Mouse (Mus musculus) T-helper 2 cell (primary cell): ENCODE results near the gene Kynu.

Experiments
- in situ Hi-C: fragments of 300-600 bp; cut with MboI, MseI; formaldehyde crosslinking; loops from one replicate; pipeline ENCODE4 v1.15.1; 2025; ENCODE audit warnings: high pct_unique_total_duplicates

The Kynu gene

DNA sequence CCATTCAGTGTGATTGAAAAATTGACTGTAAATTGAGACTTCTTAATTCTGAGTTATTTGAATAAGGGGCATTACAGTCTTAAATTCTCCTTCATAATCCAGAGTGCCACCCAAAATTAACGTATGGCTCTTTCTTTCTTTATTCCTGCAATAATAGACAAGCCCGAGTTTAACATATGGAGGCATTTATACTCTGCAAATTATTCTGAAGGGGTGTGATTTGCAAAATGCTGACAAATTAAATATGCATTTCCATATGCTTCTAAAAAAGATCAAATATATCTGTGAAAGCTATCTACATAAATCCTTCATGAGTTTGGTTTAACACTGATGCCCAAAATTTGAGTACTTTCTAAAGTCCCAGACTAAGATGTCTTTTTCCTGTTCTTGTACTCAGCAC, 91.8 kb downstream of the Kynu start:
- in situ Hi-C loops: no loop called here

DNA sequence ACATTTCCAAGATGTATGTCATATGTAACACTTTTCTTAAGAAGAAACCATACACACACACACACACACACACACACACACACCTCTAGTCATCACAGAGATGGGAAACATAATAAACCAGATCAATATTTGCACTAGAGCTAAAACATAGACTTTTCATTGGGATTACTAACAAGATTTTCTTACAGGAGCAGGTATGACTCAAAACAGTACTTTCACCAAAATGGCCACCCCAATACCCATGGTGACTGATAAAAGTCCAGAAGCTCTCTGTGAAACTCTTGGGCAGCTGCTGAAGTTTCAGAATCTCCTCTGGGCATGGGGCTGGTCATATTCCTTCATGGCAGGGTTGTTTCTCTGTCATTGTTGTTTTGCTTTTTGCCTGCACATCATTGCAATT, 114.5 kb downstream of the Kynu start:
- in situ Hi-C loops: loop anchor here (10.0 kb wide), 1 partner anchor 1995 kb away; no protein-coding TSS in a partner anchor

DNA sequence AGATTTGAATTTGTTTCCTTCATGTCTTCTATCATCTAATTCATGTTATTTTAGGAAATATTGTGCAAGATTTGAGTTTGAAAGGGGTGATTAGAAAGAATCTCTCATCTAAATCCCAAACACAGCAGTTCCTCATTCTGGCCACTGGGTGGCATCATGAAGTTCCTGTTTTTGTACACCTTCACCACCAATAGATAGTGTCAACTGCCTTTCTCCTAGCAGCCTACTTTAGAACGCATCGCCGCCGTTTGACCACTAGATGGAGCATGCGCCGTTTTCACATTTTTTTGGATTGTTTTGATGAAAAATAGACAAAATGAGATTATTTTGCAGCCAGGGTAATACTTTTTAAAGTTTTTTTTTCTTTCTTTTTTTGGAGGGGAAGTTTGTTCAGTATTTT, 118.5 kb downstream of the Kynu start:
- in situ Hi-C loops: no loop called here

DNA sequence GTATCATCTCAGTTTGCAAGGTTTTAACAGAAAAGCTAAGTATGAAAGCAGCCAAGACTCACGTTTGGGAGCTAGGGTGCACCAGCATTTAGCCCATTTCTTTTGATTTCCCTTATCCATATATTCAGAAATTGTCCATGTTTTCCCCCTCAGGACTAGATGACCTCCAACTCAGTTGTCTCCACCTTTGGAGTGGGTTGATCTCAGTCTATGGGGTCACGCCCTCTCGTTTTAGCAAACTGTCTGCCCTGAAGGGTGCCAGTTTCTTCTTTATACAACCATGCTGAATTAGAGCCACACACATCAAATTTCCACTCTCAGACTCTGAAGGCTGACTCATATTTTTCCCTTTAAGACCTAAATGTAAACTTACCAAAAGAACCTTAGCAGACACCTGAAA, 119.0 kb downstream of the Kynu start:
- in situ Hi-C loops: no loop called here

DNA sequence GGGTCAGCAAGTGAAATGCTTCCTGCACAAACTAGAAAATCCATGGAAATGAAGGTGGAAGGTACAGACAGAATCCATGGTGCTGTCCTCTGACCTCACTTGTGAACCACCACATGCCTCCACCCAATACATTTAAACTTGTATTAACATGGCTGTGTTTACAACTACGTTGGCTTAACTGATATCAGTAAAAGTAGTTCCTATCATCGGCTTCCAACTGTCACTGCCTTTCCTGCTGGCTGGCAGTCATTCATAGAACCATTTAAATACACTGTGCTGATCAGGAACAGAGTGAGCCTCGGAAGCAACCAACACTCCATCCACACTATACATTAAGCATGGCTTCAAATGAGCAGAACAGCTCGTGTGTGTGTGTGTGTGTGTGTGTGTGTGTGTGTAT, 120.1 kb downstream of the Kynu start:
- in situ Hi-C loops: no loop called here

DNA sequence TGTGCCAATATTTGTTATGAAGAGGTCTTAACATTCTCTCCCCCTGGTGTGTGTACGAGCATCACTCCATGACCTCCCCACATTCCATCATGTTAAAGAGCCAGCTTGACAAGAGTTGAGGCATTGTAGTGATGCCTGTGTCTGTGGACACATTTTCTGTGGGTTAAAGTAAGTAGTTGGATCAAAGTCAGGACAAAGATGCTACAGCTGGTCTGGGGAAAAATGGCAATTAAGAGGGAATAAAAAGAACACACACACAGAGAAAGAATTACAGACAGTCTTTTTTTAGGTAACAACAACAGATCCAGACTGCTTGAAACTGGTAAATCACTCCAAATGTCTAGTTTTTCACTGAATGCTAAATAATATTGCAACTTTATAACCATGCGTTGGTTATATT, 135.3 kb downstream of the Kynu start:
- in situ Hi-C loops: no loop called here

DNA sequence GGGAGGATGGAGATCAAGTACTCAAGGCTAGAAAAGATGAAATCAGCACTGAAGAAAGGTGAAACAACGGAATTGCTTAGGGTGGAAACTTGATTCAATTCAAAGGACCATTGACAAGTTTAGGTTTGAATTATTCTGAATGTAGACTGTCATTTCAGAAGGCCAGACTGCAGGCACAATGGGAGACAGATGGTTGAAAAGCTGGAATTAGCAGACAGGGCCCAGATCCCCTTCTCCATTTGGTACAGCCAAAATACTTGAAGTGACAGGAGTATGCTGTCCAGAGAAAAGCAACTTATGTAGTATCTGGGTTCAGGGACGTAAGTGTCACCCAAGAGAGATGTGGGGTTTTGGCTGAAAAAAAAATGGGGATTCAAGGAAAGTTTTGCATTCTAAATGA, 136.2 kb downstream of the Kynu start:
- in situ Hi-C loops: no loop called here

DNA sequence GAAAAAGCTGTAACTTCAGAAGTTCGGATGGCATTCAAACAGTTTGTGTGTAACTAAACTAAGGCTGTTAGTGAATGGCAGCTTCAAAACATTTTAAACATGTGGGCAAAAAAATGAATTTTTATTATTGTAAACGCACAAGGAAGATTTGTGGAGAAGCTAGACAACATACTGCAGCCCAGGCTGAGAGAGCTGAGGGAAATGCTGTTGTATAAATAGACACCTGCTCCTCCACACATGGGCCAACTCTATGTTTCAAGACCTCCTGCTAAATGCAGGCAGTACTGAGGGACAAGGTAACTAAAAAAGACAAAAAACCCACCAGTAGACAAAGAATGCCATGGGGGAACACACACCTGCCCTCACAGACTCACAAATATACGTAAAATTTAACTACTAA, 140.5 kb downstream of the Kynu start:
- in situ Hi-C loops: no loop called here

DNA sequence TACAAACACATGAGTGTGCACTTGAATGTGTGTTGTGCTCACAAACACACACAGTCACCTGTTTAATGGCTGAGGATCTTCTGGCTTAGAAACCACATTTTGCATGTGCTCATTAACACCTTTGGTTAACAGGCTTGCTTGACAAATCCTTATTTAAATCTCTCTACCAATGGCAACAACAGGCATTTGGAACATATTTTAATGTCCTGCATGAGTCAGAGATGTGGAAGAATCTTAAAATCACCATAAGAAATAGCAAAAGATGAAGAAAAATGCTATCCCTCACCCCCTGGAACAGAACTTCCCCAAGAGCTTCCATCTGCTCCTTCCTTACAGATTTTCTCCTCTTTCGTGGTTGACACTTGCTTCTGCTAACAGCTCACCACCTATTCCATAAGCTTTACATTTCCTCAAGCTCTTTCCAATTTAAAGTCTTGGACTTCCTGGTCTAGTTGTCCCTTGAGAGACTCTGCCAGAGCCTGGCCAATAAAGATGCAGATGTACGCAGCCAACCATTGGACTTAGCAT, 157.5 kb downstream of the Kynu start:
- in situ Hi-C loops: loop anchor here (25.0 kb wide), 1 partner anchor 850 kb away; no protein-coding TSS in a partner anchor

DNA sequence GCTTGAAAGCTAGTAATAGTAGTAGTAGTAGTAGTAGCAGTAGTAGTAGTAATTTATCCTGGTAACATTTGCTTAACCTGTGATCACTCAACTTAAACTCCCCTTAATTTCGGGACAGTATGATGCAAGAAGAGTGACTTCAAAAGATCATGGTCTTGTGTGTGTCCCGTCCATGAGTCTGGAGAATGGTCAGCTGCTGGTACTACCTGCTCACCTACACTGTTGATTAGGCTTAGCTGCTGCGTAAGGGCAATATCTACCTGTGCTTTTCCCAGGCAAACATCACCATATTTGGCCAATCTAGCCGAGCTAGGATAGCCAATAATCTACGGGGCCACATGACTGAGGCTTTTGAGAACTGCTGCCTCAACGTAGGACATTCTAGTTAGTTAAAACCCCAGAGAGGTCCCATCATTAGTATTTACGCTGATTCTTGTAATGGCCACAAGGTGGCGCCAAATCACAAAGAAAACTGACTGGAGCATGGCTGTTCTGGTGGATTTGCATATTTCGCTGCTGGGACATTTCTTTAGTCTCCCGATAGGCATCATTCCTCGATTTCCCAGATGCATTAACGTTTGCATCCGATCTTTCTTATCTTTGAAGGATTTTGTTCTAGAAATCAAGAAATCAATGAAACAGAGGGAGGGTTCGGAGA, 167.4 kb downstream of the Kynu start:
- in situ Hi-C loops: loop anchor here (5.0 to 25.0 kb wide), 3 partner anchors 130 to 840 kb away; no protein-coding TSS in a partner anchor

DNA sequence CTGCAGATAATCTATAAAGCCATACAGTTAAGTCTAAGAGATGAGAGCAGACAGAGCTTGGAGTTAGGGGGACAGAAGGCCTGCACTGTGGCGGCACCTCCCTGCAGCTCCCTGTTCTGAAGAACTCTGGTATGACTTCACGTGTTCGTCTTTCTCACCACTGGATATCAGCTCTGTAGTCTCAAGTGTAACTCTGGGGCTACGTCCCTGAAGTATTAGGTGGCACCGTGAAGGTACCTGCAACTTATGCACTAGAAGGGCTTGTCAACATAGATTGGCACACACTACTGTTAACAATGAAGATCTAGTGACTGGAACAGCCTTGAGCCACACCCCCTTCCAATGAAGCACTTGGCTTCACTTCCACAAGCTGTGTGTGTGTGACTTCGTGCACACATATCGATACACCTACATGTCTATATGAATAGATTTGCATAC, 168.0 kb downstream of the Kynu start:
- in situ Hi-C loops: loop anchor here (5.0 to 25.0 kb wide), 3 partner anchors 129 to 839 kb away; no protein-coding TSS in a partner anchor

DNA sequence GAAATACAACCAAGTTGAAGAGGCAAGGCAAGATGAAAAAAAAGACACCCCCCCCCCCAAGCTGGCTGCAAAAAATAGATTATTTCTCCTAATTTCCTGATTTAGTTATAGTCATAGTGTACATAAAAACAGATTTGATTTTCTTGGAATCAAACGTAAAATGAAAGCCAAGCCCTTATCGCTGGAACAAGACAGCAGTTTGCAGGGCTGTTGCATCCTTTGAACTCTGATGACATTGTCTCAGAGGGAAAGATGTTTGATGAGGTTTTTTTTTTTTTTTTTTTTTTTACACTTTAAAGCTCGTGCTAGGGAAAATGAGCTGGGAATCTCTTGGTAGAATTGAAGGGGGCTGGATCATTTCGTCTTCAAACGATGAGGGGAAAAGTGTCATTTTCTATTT, 172.1 kb downstream of the Kynu start:
- in situ Hi-C loops: loop anchor here (25.0 kb wide), 2 partner anchors 1160 to 1385 kb away; partner anchors contain the start of gene Zeb2

DNA sequence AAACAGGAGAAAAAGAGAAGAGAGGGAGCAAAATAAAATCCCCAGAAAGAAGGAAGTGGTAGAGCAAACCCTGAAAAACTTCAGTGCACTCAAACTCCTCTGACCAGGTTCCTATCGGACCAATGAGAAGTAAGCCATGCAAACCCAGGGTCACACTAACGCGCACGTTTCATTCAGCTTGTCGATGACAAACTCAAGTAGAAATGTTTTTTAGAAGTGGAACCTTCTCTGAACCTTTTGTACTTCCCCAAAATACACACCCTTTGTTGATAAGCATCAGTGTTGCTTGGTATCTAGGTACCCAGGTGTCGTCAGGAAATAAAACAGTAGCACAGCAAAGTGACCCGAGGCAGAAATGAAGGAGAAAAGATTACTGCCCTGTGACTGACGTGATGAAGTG, 172.6 kb downstream of the Kynu start:
- in situ Hi-C loops: loop anchor here (25.0 kb wide), 2 partner anchors 1160 to 1385 kb away; partner anchors contain the start of gene Zeb2

DNA sequence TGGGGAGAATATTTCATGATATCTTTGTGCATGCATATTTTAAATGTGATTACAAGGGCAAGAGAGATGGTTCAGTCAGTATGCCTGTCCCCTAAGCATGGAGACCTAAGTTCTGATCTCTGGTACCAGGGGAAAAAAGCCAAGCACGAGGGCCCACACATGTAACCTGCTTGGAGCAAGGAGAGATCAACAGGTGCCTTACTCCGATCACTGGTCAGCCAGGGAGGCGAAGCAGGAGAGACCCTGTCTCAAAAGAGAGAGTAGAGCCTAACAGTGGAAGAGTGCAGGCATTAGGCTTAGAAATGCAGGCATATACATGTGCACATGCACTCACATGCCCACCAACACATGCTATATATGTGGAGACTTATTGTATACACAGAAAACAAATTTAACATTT, 173.7 kb downstream of the Kynu start:
- in situ Hi-C loops: loop anchor here (25.0 kb wide), 2 partner anchors 1158 to 1383 kb away; partner anchors contain the start of gene Zeb2
